ENCODE assay signal across 28 mouse cellular contexts in genomic region chr6:24301146-24301545, GRCm38 (mm10).
"Had no signal": no experiment of that assay in that cellular context is flagged by ENCODE, and none has a peak within 500 bp of the region (broad histone marks: within the 10 kb centered on the region; RNA-seq: fewer than 3 reads in every experiment).

No protein-coding gene starts in this region.

- H3K4me1 ChIP-seq: embryonic facial prominence, embryonic 10.5 days; embryonic facial prominence, embryonic 12.5 days; embryonic facial prominence, embryonic 13.5 days; embryonic facial prominence, embryonic 15.5 days; forebrain, embryonic 10.5 days; forebrain, embryonic 12.5 days; forebrain, embryonic 13.5 days; forebrain, embryonic 15.5 days had no signal

- H3K27me3 ChIP-seq: embryonic facial prominence, embryonic 12.5 days; embryonic facial prominence, embryonic 13.5 days; embryonic facial prominence, embryonic 15.5 days; forebrain, embryonic 12.5 days; forebrain, embryonic 13.5 days; forebrain, embryonic 15.5 days had no signal

- H3K4me2 ChIP-seq: embryonic facial prominence, embryonic 12.5 days; embryonic facial prominence, embryonic 13.5 days; embryonic facial prominence, embryonic 15.5 days; forebrain, embryonic 12.5 days; forebrain, embryonic 13.5 days; forebrain, embryonic 15.5 days had no signal

- H3K9me3 ChIP-seq: embryonic facial prominence, embryonic 10.5 days; embryonic facial prominence, embryonic 12.5 days; embryonic facial prominence, embryonic 13.5 days; embryonic facial prominence, embryonic 15.5 days; forebrain, embryonic 10.5 days; forebrain, embryonic 12.5 days; forebrain, embryonic 13.5 days; forebrain, embryonic 15.5 days had no signal

- H3K9ac ChIP-seq: embryonic facial prominence, embryonic 12.5 days; embryonic facial prominence, embryonic 13.5 days; embryonic facial prominence, embryonic 15.5 days; forebrain, embryonic 12.5 days; forebrain, embryonic 13.5 days; forebrain, embryonic 15.5 days; forebrain, postnatal 0 days had no signal

- ATAC-seq: forebrain, embryonic 13.5 days; forebrain, embryonic 14.5 days; forebrain, embryonic 15.5 days; forebrain, embryonic 16.5 days; forebrain, postnatal 0 days had no signal

- H3K36me3 ChIP-seq: embryonic facial prominence, embryonic 10.5 days; embryonic facial prominence, embryonic 12.5 days; embryonic facial prominence, embryonic 13.5 days; embryonic facial prominence, embryonic 15.5 days; forebrain, embryonic 10.5 days; forebrain, embryonic 12.5 days; forebrain, embryonic 15.5 days had no signal

- H3K4me3 ChIP-seq: embryonic facial prominence, embryonic 10.5 days; embryonic facial prominence, embryonic 12.5 days; embryonic facial prominence, embryonic 13.5 days; embryonic facial prominence, embryonic 15.5 days; erythroblast, embryonic 14.5 days; forebrain, embryonic 10.5 days; forebrain, embryonic 12.5 days; forebrain, embryonic 13.5 days; forebrain, embryonic 15.5 days; gastrocnemius, adult 2 months had no signal

- DNase-seq: cerebellum, adult 18-20 months; cerebellum, adult 2 months; cerebellum, adult 8-10 months; cerebellum, adult 9-10 months; cerebellum, adult 9-11 months; cerebellum, postnatal 10 days; cerebellum, postnatal 14 days; cerebellum, postnatal 25 days; cerebellum, postnatal 36 days; embryo, embryonic 11 days; forebrain, postnatal 0 days; gastrocnemius, adult 2 months; gastrocnemius, postnatal 10 days; gastrocnemius, postnatal 14 days; gastrocnemius, postnatal 25 days; gastrocnemius, postnatal 36 days; heart, adult 11 months had no signal

- H3K27ac ChIP-seq: embryonic facial prominence, embryonic 10.5 days; embryonic facial prominence, embryonic 12.5 days; embryonic facial prominence, embryonic 13.5 days; embryonic facial prominence, embryonic 15.5 days; forebrain, embryonic 10.5 days; forebrain, embryonic 12.5 days; forebrain, embryonic 13.5 days; forebrain, embryonic 15.5 days; gastrocnemius, adult 2 months had no signal
